Mouse (Mus musculus): ENCODE data around the gene Endou. TPM values are rescaled to one million over a fixed set of nuclear protein-coding genes. Genes with fewer than 3 reads are reported as not detected.
A peak's percentile ranks its signal among the peaks of the same experiment; 100 is the strongest.

Endou gene
- total RNA-seq, 2 experiments from 2014 or later: 1.4 to 1.8 TPM

DNA sequence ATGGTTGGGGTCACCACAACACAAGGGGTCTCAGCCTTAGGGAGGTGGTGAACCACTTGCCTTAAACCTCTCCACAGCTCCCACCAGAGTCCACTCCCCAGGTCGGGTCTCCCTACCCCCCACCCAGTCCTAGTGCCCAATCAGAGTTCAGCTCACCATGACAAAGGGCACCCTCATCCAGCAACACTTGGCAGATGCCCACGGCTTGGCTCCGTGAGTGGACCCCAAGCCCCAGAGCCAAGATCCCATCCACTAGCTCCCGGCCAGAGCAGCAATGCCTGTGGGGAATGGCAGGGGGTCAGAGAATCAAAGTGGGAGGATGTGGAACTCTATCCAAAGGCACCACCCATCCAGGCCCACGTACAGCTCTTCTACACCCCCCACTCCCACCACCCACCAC, 29.8 kb upstream of the Endou start:
- intact Hi-C loops (cut with DNase I): no loop called here
- no peak for DNase-seq (ENCODE audit: low spot score)

DNA sequence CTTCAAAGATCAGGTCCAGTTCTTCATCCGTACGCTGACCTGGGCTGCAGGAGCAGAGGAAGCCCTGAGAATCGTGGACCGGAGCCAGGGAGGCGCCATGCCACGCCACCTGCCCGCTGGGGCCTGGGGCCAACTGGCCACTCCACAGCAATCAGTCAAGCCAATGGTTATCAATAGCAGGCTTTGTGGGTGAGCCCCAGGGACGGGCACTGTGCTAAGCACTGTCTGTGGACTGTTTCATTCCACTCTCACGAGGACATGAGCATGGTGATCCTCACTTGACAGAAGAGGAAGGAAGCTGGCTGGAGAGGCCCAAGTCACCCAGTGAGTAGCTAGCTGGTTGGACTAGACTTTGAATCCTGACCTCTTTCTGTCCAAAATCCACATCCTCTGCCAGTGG, 28.9 kb upstream of the Endou start:
- DNase-seq (ENCODE audit: low spot score): no peak
- intact Hi-C loops (cut with DNase I): no loop called here

GRCm38 (mm10) chr15:97755361-97755760, 24.2 kb upstream of the Endou start:
- intact Hi-C loops (cut with DNase I): no loop called here
- DNase-seq (ENCODE audit: low spot score): no peak

DNA sequence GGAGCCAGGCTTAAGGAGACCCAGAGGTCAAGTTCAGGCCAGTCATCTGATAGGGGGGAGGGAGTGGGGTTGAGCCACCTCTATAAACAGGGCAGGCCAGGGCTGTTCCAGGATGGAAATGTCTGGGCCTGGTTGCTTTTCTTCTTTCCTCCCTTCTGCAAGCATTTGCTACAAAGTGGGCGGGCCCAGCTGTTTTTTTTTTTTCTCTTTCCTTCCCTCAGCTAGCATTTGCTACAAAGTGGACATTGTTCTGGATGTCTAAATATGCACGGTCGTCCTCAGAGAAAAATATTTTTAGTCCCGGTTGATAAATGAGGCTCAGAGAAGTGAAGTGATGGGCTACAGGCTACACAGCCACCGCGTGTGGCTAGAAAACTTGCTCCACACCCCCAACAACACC, 23.3 kb upstream of the Endou start:
- no peak for DNase-seq (ENCODE audit: low spot score)
- intact Hi-C loops (cut with DNase I): no loop called here

DNA sequence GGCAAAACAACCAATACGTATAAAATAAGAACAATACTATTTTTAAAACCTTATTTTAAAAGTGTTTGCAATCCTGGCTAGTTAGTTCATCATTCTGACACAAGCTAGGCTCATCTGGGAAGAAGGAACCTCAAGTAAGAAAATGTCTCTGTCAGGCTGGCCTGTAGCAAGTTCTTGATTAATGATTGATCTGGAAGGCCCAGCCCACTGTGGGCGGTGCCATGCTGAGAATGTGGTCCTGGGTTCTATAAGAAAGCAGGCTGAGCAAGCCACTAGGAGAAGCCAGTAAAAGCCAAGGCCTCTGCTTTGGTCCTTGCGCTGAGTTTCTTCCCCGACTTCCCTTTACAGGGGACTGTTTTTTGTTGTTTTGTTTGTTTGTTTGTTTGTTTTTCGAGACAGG, 21.4 kb upstream of the Endou start:
- no peak for DNase-seq (ENCODE audit: low spot score)
- intact Hi-C loops (cut with DNase I): no loop called here

DNA sequence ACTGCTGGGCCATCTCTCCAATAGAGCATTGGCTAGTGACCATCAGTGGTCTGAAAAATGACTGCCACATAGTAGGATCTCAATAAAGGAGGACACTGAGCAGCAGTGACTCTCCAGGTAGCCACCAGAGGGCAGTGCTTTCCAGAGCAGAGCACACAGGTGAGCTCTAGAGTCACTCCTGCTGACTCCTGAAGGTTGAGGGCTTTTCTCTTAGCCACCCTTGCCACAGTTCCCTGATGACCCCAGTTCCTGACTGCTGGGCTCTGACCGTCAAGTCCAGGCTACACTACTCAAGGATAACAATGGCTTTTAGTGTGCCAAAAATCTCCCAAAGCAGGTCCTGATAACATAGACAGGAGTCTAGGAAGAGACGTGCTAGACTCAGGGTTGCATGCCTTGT, 20.5 kb upstream of the Endou start:
- intact Hi-C loops (cut with DNase I): no loop called here

DNA sequence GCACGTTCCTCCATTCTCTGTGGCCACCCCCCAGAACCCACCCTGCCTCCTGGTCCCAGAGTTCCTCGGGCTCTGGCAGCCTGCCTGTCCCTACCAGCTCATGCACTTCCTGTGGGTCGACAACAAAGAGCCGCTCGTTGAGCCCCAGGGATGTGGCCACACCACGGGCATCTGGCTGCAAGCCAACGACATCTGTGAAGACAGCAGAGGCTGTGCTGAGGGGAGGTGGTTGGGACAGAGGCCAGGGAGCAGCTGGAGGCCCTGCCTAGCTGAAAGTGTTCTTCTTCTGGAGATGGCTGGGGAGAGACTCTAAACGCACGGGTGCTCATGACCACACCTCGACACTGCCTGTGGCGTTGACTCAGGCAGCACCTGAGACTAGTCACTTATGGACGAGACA, 19.6 kb upstream of the Endou start:
- no peak for DNase-seq (ENCODE audit: low spot score)
- intact Hi-C loops (cut with DNase I): no loop called here

More for the DNA sequence above, 20.5 kb upstream of the Endou start:
- DNase-seq (ENCODE audit: low spot score): no peak

DNA sequence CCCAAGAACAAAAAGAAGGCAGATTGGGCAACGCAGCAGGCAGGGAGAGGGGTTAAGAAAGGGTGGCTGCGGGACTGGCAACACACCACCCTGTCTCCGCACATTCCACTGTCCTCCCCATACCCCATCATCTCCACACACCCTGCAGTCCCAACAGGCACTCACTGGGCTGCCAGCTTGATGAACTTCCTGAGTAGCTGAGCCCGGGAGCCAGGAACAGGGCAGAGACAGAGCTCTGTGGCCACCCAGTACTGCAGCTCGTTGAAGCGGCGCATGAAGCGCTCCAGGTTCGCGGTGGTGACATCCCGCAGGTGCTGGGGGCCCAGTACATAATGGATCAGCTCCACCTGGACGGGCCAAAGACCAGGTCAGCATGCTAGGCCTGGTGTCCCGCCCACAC, 18.7 kb upstream of the Endou start:
- intact Hi-C loops (cut with DNase I): no loop called here
- no peak for DNase-seq (ENCODE audit: low spot score)

DNA sequence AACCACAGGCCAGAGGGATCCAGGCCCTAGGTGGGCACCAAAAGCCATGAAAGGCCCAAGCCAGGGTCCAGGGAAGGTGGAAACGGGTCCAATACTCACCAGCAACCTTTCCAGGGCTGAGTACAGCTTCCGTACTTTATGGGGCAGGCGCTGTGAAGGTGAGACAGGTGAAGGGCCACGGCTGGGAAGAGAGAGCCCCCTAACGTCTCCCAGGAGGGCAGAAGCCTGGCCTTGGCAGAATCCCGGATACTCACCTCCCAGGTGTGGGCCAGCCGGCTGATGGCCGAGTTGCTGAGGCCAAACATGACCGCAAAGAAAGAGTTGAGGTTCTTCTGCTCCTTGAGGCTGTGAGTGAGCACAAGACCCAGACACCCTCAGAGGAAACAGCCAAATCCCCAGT, 18.3 kb upstream of the Endou start:
- intact Hi-C loops (cut with DNase I): no loop called here
- DNase-seq (ENCODE audit: low spot score): no peak

GRCm38 (mm10) chr15:97748964-97749363, 17.8 kb upstream of the Endou start:
- intact Hi-C loops (cut with DNase I): no loop called here
- DNase-seq (ENCODE audit: low spot score): no peak

GRCm38 (mm10) chr15:97748309-97748708, 17.2 kb upstream of the Endou start:
- intact Hi-C loops (cut with DNase I): no loop called here
- DNase-seq (ENCODE audit: low spot score): no peak

DNA sequence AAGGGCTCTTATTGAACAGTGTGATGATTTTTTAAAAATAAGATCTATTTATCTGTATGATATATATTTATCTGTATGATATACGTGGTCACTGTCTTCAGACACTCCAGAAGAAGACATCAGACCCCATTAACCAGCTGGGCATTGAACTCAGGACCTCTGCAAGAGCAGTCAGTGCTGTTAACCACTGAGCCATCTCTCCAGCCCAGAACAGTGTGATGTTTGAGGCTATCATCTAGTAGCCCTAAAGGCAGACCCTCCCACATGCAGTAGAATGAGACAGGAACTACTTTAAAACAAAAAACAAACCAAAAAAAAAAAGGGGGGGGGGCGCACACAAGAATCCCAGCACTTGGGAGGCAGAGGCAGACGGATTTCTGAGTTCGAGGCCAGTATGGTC, 16.3 kb upstream of the Endou start:
- intact Hi-C loops (cut with DNase I): no loop called here
- DNase-seq (ENCODE audit: low spot score): no peak

DNA sequence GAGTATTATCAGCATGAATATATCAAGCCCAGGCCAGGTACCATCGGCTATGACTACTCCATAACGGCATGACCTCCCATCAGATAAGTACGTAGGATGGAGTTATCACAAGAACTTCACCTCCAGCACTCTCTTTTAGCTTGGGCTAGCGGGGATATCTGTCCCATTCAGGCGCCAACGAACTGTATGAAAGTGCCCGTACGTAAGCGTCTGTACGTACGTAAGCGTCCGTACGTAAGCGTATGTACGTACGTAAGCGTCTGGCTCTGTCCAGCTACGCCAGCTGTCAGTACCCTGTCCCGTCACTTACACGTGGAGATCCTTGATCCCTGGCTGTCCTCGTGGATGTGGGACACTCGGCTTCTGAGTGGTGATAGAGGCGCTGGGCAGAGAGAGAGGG, 15.6 kb upstream of the Endou start:
- DNase-seq (ENCODE audit: low spot score): no peak
- intact Hi-C loops (cut with DNase I): no loop called here

DNA sequence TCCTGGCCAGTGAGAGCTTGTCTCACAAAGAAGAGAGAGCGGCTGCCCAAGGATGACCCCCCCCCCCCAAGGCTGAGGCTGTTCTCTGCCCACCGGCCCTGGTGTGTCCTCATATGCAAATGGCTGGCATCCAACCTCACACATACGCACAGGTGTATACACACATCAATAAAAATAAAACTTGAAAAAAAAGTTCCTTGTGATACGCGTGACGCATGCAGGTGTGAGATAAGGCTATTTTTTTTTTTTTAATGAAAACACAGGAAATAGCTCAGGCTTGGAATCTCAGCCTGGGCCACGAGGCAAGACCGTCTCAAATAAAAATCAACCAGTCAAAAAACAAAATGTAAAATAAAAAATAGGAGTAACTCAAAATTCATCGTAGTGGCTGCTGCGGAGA, 15.1 kb upstream of the Endou start:
- no peak for DNase-seq (ENCODE audit: low spot score)
- intact Hi-C loops (cut with DNase I): no loop called here

DNA sequence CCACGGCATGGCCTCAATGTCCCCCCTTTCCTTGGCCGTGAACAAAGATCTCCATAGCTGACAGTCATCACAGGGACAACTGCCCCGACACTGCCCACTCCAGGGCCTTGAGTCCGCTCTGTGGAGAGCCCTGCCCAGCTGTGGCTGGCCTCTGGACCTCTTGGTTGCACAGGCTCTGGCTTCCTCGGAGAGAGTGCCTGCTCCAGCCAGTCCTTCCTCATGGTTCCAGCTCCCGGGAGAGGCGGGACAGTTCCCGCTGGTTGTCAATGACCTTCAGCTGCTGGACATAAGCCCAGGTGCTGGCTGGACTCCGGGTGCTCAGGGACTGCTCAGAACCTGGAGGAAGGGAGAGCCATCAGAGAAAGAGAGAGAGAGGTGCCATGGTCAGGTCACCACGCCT, 14.2 kb upstream of the Endou start:
- peak; percentile 69 for DNase-seq (ENCODE audit: low spot score)
- intact Hi-C loops (cut with DNase I): no loop called here

DNA sequence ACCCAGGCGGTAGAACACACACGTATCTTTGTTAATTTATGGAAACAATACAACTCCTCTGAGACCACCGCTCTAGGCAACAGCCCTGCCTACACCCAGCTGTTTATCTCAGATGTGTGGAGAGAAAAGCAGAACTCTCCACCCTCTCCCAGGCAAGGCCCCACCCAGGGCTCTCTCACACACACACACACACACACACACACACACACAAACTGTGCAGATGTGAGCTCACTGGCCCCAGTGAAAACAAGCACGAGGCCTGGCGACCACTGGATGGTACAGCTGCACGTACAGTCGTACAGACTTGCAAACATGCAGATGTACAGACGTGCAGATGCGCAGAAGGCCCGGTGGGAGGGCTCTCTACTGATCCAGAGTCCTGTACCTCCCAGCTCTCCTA, 13.8 kb upstream of the Endou start:
- DNase-seq (ENCODE audit: low spot score): no peak
- intact Hi-C loops (cut with DNase I): no loop called here

DNA sequence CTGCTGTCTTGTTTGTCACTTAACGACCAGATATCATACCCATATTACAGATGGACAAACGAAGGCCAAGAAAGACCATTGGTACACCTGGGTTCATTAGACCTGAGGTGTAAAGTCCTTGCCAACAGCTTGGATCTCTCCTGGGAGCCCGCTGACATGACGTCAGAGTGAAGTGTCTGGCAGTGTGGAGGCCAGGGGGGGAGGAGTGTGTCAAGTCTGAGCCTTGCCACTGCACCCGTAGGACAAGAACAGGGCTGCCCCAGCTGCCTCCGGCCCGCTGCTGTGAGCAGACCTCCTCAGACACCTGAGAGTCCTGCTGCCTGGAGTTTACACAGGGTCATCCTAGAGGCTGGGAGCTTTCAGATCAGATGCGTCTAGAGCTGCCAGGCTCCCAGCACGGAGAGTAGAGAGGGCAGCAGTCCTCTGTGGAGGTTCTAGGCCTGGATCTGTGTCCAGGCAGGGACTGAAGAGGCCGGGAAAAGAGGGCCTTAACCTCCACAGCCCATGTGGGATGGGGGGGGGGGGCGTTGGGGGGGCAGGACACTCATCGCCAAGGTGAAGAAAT, 12.9 kb upstream of the Endou start:
- intact Hi-C loops (cut with DNase I): no loop called here
- no peak for DNase-seq (ENCODE audit: low spot score)

DNA sequence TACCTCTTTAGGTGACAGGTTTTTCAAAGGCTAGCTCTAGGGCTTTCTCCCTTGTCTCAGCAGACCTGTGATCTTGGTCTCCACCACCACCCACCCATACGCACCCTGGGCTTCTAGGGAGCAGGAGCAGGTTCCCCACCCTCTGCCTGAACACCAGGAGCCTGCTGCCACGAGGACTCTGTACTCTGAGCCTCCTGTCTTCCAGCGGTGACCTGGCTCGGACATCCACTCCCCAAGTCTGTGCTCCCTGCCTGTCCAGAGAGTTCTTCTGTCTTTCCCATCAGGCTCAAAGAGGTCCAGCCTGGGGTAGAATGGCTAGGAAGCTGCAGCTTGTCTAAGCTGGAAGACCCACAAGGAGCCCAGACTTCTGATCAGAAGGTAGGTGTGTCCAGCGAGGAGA, 12.1 kb upstream of the Endou start:
- intact Hi-C loops (cut with DNase I): no loop called here
- no peak for DNase-seq (ENCODE audit: low spot score)

GRCm38 (mm10) chr15:97742600-97742999, 11.5 kb upstream of the Endou start:
- no peak for DNase-seq (ENCODE audit: low spot score)
- intact Hi-C loops (cut with DNase I): no loop called here

DNA sequence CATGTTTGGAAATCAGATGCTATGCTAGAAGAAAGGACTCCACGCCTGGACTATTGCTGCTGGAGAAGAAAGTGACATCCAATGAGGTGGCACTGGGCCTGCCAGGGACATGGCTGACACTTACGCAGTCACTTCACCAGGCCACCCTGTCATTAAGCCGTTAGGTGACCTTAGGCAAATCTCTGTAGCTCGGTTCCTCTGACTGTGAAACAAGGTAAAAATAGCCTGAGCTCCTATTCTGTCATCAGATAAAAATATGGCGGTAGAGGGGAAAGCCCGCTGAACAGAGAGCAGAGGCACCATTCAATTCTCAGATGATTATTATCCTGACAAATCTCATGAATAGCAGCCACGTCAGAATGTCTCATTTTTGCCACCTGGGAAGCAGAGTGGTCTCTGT, 10.9 kb upstream of the Endou start:
- intact Hi-C loops (cut with DNase I): no loop called here
- DNase-seq (ENCODE audit: low spot score): no peak

GRCm38 (mm10) chr15:97741662-97742061, 10.5 kb upstream of the Endou start:
- intact Hi-C loops (cut with DNase I): no loop called here
- DNase-seq (ENCODE audit: low spot score): no peak

DNA sequence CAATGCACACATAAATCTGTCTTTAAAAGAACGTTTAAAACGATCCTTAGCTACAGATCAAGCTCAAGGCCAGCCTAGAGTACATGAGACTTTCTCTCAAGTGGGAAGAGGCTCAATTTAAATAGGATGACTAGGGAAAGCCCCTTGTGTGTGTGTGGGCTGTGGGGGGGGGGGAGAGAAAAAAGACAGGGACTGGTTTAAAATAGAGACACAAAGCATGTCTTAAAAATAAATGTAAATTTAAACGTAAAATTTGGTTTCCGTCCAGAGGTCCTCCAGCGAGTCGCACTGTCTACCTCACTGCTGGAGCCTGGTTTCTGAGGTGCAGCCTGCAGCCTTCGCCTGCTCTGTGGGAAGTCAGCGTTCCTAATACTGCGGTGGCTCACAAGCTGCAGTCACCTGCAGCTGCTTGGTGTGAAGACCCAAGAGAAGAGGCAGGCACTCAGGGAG, 9.2 kb upstream of the Endou start:
- intact Hi-C loops (cut with DNase I): no loop called here
- DNase-seq (ENCODE audit: low spot score): no peak

- no peak for DNase-seq (ENCODE audit: low spot score)
- intact Hi-C loops (cut with DNase I): no loop called here
Observed at GRCm38 (mm10) chr15:97738923-97739322, 7.8 kb upstream of the Endou start.
